Mouse (Mus musculus) heart, postnatal 0 days (tissue): Measurements from ENCODE around the gene Gsta1. TPM values are rescaled to one million over a fixed set of nuclear protein-coding genes. Genes with fewer than 3 reads are reported as not detected.

Experiments used
- ATAC-seq: fragments of 200-750 bp; cut with Nextera tagmentation; 2 replicates; pipeline ENCODE4 v1.8.0; 2017; ENCODE audit warnings: low read depth, moderate number of reproducible peaks, moderate library complexity; ENCODE audit not compliant: insufficient read depth
- DNase-seq: peaks from one replicate; pipeline ENCODE4 v3.0.0-alpha.2; 2016; ENCODE audit warnings: low spot score
- H3K27ac ChIP-seq: fragments of 300-500 bp; sonication (generic); 2 replicates; pipeline ENCODE4 v1.5.1; 2014; ENCODE audit warnings: low read depth, mild to moderate bottlenecking
- H3K27me3 ChIP-seq: fragments of 300-500 bp; sonication (generic); 2 replicates; pipeline ENCODE4 v1.6.1; 2014; ENCODE audit warnings: low read length, mixed read lengths; ENCODE audit not compliant: control insufficient read depth, insufficient read depth
- H3K36me3 ChIP-seq: fragments of 300-500 bp; sonication (generic); replicated peaks from 2 replicates; pipeline ENCODE4 v1.6.1; 2014; ENCODE audit warnings: low read length, mixed read lengths; ENCODE audit not compliant: control insufficient read depth, insufficient read depth
- H3K4me1 ChIP-seq: fragments of 300-500 bp; sonication (generic); 2 replicates; pipeline ENCODE4 v1.6.1; 2014; ENCODE audit warnings: antibody characterized with exemption; ENCODE audit not compliant: control insufficient read depth, insufficient read depth
- H3K4me2 ChIP-seq: fragments of 300-500 bp; sonication (generic); 2 replicates; pipeline ENCODE4 v1.6.1; 2014; ENCODE audit warnings: low read depth, mild to moderate bottlenecking, low read length, moderate library complexity
- H3K4me3 ChIP-seq: fragments of 300-500 bp; sonication (generic); 2 replicates; pipeline ENCODE4 v1.5.1; 2014; ENCODE audit warnings: low read depth, low read length
- H3K9ac ChIP-seq: fragments of 300-500 bp; sonication (generic); replicated peaks from 2 replicates; pipeline ENCODE4 v1.6.1; 2014; ENCODE audit warnings: low read depth, low read length, mixed read lengths
- H3K9me3 ChIP-seq: fragments of 300-500 bp; sonication (generic); replicated peaks from 2 replicates; pipeline ENCODE4 v1.6.1; 2016; ENCODE audit warnings: low read length; ENCODE audit not compliant: control insufficient read depth
- CTCF ChIP-seq: IDR thresholded peaks from 2 replicates; pipeline ENCODE4 v1.5.1; 2016; ENCODE audit warnings: antibody characterized with exemption, control low read depth, low read depth
- EP300 ChIP-seq: IDR thresholded peaks from 2 replicates; pipeline ENCODE4 v1.6.1; 2016; ENCODE audit warnings: antibody characterized with exemption, low read depth
- WGBS: fragments of 180-500 bp; shearing (Covaris S2); extraction: QIAGEN DNeasy Blood & Tissue Kit; methylation state at CpG from one replicate; pipeline ENCODE4 v1.1.7; 2014; 5-methylcytosine and 5-hydroxymethylcytosine counted together
- polyA plus RNA-seq: library from polyadenylated mRNA; unstranded; fragments of >200 nt; fragmentation: Nextera tagmentation; extraction: Ambion mirVana; gene quantifications from 2 replicates; pipeline ENCODE4 v1.2.1, GENCODE M21; 2015
- total RNA-seq: library from RNA; depleted of rRNA; stranded (reverse); fragments of >200 nt; gene quantifications from 2 replicates; pipeline ENCODE4 v1.2.3, GENCODE M21; 2014; ENCODE audit warnings: low replicate concordance

The Gsta1 gene
- total and polyA plus RNA-seq, 2 experiments from 2014 or later, result not detected

DNA sequence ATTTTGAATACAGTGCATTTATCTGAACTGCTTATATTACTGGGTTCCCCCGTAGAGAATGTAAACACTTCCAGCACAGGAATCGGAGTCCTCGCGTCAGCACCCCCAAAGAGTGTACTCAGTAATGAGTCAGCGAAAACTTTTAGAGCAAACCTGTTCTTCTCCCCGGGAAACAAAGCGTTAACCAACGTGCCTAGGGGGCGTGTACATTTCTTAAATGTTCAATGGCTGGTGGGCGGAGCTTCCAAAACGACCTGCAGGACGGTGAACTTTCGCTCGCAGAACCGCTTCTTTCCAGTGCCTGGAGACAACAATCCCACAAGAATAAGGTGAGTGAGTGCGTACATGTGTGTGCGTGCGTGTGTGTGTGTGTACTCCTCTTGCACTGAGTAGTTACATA is 38.7 kb upstream of the Gsta1 start:
- TF ChIP-seq CTCF (peak; percentile 8; the same call in 1 of the 2 replicates), EP300 (no peak)
- H3K4me3 ChIP-seq, result peak overlapping the region; percentile 53
- H3K27ac ChIP-seq, result peak overlapping the region; percentile 65
- peak overlapping the region; percentile 69 for H3K4me2 ChIP-seq
- peak overlapping the region; percentile 64 for H3K9ac ChIP-seq
- DNase-seq (peak; percentile 88), ATAC-seq (peak; percentile 67)
- H3K4me1 ChIP-seq, result 0 out of 2 replicates have a peak, but pooled peaks cover 11% of the 10 kb centered on the region
- no peaks in the 10 kb centered on the region for H3K36me3 ChIP-seq
- under 1% methylated on average over 18 of the region's 18 CpGs for WGBS
- no peaks in the 10 kb centered on the region for H3K9me3 ChIP-seq
- no peaks in the 10 kb centered on the region for H3K27me3 ChIP-seq

- Histone ChIP-seq H3K36me3 (no peaks in the 10 kb centered on the region), H3K9ac (no peak overlapping the region), H3K4me3 (no peak overlapping the region), H3K9me3 (no peaks in the 10 kb centered on the region), H3K27me3 (no peaks in the 10 kb centered on the region), H3K4me2 (no peak overlapping the region), H3K4me1 (0 out of 2 replicates have a peak, but pooled peaks cover 11% of the 10 kb centered on the region), H3K27ac (no peak overlapping the region)
- ATAC-seq (peak; percentile 22; the same call in 1 of the 2 replicates), DNase-seq (peak; percentile 89)
- WGBS, result 44% methylated on average over 9 of the region's 9 CpGs
- peak; percentile 94 for TF ChIP-seq CTCF
- TF ChIP-seq EP300, result no peak
Observed at GRCm38 (mm10) chr9:78193902-78194597, 36.4 kb upstream of the Gsta1 start.

GRCm38 (mm10) chr9:78195034-78195433 is 35.4 kb upstream of the Gsta1 start:
- Histone ChIP-seq H3K4me1 (0 out of 2 replicates have a peak, but pooled peaks cover 11% of the 10 kb centered on the region), H3K4me3 (no peak overlapping the region), H3K27ac (no peak overlapping the region), H3K4me2 (no peak overlapping the region), H3K9me3 (no peaks in the 10 kb centered on the region), H3K27me3 (no peaks in the 10 kb centered on the region), H3K9ac (no peak overlapping the region), H3K36me3 (no peaks in the 10 kb centered on the region)
- 75% methylated on average over 11 of the region's 11 CpGs for WGBS
- ATAC-seq (no peak), DNase-seq (no peak)
- TF ChIP-seq CTCF (no peak), EP300 (no peak)

DNA sequence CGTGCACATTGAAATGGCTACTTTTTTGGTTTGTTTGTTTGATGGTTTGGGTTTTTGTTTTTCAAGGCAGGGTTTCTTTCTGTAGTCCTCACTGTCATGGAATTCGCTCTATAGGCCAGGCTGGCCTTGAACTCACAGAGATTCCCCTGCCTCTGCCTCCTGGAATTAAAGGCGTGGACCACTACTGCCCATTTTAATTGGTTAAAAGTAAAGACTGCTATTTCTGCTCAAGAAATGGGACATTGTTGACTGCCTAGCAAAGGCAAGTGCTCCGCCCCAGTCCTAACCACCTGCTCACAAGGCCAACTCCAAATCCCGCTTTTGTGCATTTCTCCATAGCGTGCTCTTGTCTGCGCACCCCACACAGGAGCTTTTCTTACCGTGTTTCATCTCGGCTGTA is 32.7 kb upstream of the Gsta1 start:
- Histone ChIP-seq H3K9me3 (no peaks in the 10 kb centered on the region), H3K27ac (no peak overlapping the region), H3K4me1 (no peaks in the 10 kb centered on the region), H3K4me2 (no peak overlapping the region), H3K4me3 (no peak overlapping the region), H3K27me3 (no peaks in the 10 kb centered on the region), H3K36me3 (no peaks in the 10 kb centered on the region), H3K9ac (no peak overlapping the region)
- no peak for DNase-seq
- ATAC-seq, result no peak
- no peak for TF ChIP-seq EP300
- no peak for TF ChIP-seq CTCF
- 95% methylated on average over 9 of the region's 9 CpGs for WGBS

DNA sequence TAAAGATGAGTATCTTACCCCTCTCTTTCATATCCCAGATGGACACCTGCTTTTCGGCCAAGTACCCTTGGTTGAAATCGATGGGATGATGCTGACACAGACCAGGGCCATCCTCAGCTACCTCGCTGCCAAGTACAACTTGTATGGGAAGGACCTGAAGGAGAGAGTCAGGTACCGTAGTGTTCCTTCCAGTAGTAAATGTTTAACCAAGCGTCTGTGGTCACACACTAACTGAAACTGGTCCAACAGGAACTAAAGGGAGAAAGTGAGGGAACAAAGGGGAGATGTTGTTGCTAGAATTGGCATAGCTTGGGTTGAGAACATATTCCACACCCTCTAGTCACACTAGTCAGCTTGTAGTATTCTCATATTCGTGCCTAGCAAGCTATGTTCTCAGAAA is 26.3 kb upstream of the Gsta1 start:
- Histone ChIP-seq H3K9ac (no peak overlapping the region), H3K4me1 (no peaks in the 10 kb centered on the region), H3K36me3 (peaks cover 12% of the 10 kb centered on the region), H3K9me3 (no peaks in the 10 kb centered on the region), H3K4me3 (no peak overlapping the region), H3K27me3 (no peaks in the 10 kb centered on the region), H3K27ac (no peak overlapping the region), H3K4me2 (no peak overlapping the region)
- WGBS, result 86% methylated on average over 6 of the region's 6 CpGs
- no peak for ATAC-seq
- TF ChIP-seq EP300, result no peak
- no peak for TF ChIP-seq CTCF
- no peak for DNase-seq
